Mouse (Mus musculus) neutrophil, adult 65 days (primary cell): Measurements from ENCODE around the gene Stk11ip. TPM values are rescaled to one million over a fixed set of nuclear protein-coding genes. Genes with fewer than 3 reads are reported as not detected.

Experiments
- total RNA-seq: library from RNA; stranded (reverse); gene quantifications from 2 replicates; pipeline ENCODE4 v1.2.4, GENCODE M21; 2023

The Stk11ip gene
- total RNA-seq, result 76.1 and 103 TPM in 2 replicates

GRCm38 (mm10) chr1:75521321-75522031 lies at the start of gene Stk11ip:
Gene Stk11ip, plus strand, starts transcription at chr1:75521529.

GRCm38 (mm10) chr1:75478916-75479634 lies 42.3 kb upstream of the Stk11ip start, which contains the start of the genes Chpf and Tmem198:
Gene Chpf, minus strand, starts transcription at chr1:75479307.
Gene Tmem198, plus strand, starts transcription at chr1:75479532.

GRCm38 (mm10) chr1:75505956-75506831 lies 15.1 kb upstream of the Stk11ip start, which contains the start of gene Obsl1:
Gene Obsl1, minus strand, starts transcription at chr1:75506452.

GRCm38 (mm10) chr1:75507006-75507405 lies 14.3 kb upstream of the Stk11ip start, which contains the start of gene Inha:
Gene Inha, plus strand, starts transcription at chr1:75507077.

GRCm38 (mm10) chr1:75545965-75546956 lies 24.9 kb downstream of the Stk11ip start, which contains the start of gene Slc4a3:
Gene Slc4a3, plus strand, starts transcription at chr1:75546266.

Other genes with a start within 250 kb of the Stk11ip start
- not detected in 2 replicates for gene Resp18, start 243.1 kb upstream of the Stk11ip start, total RNA-seq
- 22.2 and 23.2 TPM in 2 replicates for gene Dnpep, start 203.5 kb upstream of the Stk11ip start, total RNA-seq
- gene Des, start 161.2 kb upstream of the Stk11ip start, total RNA-seq, result not detected in 2 replicates
- 0.54 TPM in 1 of 2 replicates, not detected in the other for gene Speg, start 146.2 kb upstream of the Stk11ip start, total RNA-seq
- gene Gmppa, start 85.6 kb upstream of the Stk11ip start, total RNA-seq, result 31.5 and 33.7 TPM in 2 replicates
- gene Asic4, start 71.1 kb upstream of the Stk11ip start, total RNA-seq, result not detected in 2 replicates
- 0.43 and 1.5 TPM in 2 replicates for gene Chpf, start 42.2 kb upstream of the Stk11ip start, total RNA-seq
- not detected in 2 replicates for gene Tmem198, start 42.0 kb upstream of the Stk11ip start, total RNA-seq
- not detected in 2 replicates for gene Obsl1, start 15.1 kb upstream of the Stk11ip start, total RNA-seq
- gene Inha, start 14.5 kb upstream of the Stk11ip start, total RNA-seq, result not detected in 2 replicates
- gene Slc4a3, start 24.7 kb downstream of the Stk11ip start, total RNA-seq, result 0.38 TPM in 1 of 2 replicates, not detected in the other